Mouse (Mus musculus): Measurements from ENCODE around the gene Arsa. TPM values are rescaled to one million over a fixed set of nuclear protein-coding genes. Genes with fewer than 3 reads are reported as not detected.

Gene Arsa
- 10 to 100 TPM; 15.8 to 18.1 TPM for total RNA-seq (2023)

DNA sequence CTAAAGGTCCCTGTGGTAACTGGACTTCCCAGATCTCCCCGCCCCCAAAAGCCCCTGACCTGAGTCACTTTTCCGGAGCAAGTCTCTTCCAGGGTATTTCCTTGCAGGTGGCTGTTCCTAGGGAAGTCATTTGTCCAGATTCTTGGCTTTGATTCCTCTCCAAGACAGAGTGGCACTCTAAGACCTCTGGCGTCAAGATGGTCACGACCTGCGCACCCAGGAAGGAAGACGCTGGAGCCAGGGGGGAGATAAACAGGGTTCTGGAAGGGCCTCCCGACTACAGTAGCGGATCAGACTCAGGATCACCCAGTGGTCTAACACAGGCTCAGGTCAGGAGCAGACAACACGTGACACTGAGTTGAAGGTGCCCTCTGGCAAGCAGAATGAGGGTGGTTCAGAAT lies at the start of gene Arsa:
TSS of gene Arsa (minus strand) at position 335 of the 401 bp plus-strand sequence.

DNA sequence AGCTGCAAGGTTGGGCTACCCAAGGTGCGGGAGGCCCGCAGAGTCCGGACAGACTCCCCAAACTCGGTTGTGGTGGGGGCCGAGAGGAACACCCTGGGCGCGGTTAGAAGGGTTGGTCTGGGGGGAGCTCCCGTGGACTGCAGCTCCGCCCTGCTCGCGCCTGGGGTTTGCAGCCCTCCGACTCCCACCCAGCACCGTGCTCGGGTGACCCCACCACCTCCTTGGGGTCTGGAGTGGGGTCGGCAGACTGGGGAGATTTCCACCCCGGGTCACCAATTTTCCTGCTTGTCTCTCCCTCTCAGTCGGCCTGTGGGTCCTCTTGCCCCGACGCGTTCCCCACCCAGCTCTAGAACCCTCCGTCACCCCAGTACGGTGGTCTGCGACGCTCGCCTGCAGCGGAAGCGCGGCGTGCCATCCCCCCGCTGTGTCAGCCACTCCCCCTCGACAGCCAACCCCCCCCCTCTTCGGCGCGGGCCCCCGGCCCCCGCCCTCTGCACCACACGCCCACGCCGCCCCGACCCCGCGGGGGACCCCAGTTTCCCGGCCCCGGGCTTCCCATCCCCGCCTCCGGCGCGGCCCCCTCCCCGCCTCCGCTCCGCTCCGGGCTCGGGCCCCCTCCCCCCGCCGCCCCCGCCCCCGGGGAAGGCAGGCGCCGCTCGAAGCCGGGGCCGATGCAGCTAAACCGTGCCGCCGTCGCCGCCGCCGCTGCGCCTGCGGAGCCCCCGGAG lies 21.9 kb upstream of the Arsa start, which contains the start of gene Shank3:
TSS of gene Shank3 (plus strand) at position 663 of the 728 bp plus-strand sequence.

GRCm38 (mm10) chr15:89453865-89454478 lies 23.3 kb downstream of the Arsa start, which contains the start of gene Mapk8ip2:
Gene Mapk8ip2 (plus strand): TSS chr15:89453913.

GRCm38 (mm10) chr15:89429352-89430221 lies 47.6 kb downstream of the Arsa start, which contains the start of the genes C730034F03Rik, Gm44502 and Chkb:
Gene C730034F03Rik (plus strand): TSS chr15:89429589.
Gene Gm44502 (minus strand): TSS chr15:89429696.
Gene Chkb (minus strand): TSS chr15:89429908.

DNA sequence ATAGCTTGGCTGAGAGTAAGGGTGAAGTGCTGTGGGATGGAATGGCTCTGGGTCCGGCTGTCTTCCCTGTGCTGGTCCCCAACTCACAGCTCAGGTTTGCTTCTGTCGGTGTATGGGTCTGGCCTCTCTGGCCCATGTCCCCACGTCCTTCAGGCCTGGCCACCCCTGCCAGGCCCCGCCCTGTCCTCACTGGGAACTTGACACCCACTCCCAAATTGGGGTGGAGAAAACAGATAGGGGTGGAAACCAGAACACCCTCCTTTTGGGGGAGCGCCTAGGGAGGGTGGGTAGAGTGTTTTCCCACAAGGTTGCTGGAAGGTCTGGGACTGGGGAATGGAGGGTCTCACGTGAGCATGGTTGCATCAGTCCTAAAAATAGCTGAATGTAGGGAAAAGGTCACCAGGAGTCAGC lies 51.5 kb downstream of the Arsa start, which contains the start of gene Cpt1b:
TSS of gene Cpt1b (minus strand) at position 153 of the 411 bp plus-strand sequence.

Other genes starting within 250 kb of the Arsa start
- 100 to 1,000 TPM; 240 to 267 TPM for gene Sbf1, start 162.1 kb downstream of the Arsa start, total RNA-seq (2023)
- not detected for gene Adm2, start 154.7 kb downstream of the Arsa start, total RNA-seq (2023)
- not detected for gene Miox, start 143.0 kb downstream of the Arsa start, total RNA-seq (2023)
- 10 to 100 TPM; 50.3 to 51.8 TPM for gene Lmf2, start 121.8 kb downstream of the Arsa start, total RNA-seq (2023)
- gene Ncaph2, start 121.7 kb downstream of the Arsa start, total RNA-seq (2023) = 100 to 1,000 TPM; 130 to 147 TPM
- gene Sco2, start 103.6 kb downstream of the Arsa start, total RNA-seq (2023) = 10 to 100 TPM; 17.2 to 20.1 TPM
- 1 to 10 TPM in 1 of 2 experiments, under 1 TPM in 1; 0.59 to 1.4 TPM for gene Tymp, start 100.4 kb downstream of the Arsa start, total RNA-seq (2023)
- gene Odf3b, start 98.1 kb downstream of the Arsa start, total RNA-seq (2023) = not detected
- not detected for gene Klhdc7b, start 92.5 kb downstream of the Arsa start, total RNA-seq (2023)
- not detected for gene Syce3, start 66.9 kb downstream of the Arsa start, total RNA-seq (2023)
- 1 to 10 TPM; 6.8 to 9.8 TPM for gene Cpt1b, start 51.6 kb downstream of the Arsa start, total RNA-seq (2023)
- gene C730034F03Rik, start 47.8 kb downstream of the Arsa start, total RNA-seq (2023) = 10 to 100 TPM; 12.2 to 15.8 TPM
- gene Gm44502, start 47.7 kb downstream of the Arsa start, total RNA-seq (2023) = not detected
- 100 to 1,000 TPM; 245 to 328 TPM for gene Chkb, start 47.5 kb downstream of the Arsa start, total RNA-seq (2023)
- not detected for gene Mapk8ip2, start 23.5 kb downstream of the Arsa start, total RNA-seq (2023)
- gene Shank3, start 22.2 kb upstream of the Arsa start, total RNA-seq (2023) = not detected
- gene Acr, start 90.9 kb upstream of the Arsa start, total RNA-seq (2023) = not detected
- 1 to 10 TPM; 2.6 to 8.5 TPM for gene Rabl2, start 114.5 kb upstream of the Arsa start, total RNA-seq (2023)